Mouse (Mus musculus) forebrain, embryonic 10.5 days (tissue): ENCODE measurements at regions not wholly inside any gene's neighbourhood (a gene's known extent, or its start where the extent isn't known, plus 50 kb on each side); places are given as distances from the start of the nearest gene placed in this dataset.
A peak's percentile ranks its signal among the peaks of the same experiment; 100 is the strongest.

Experiments
- DNase-seq: peaks from one replicate; pipeline ENCODE4 v3.0.0-alpha.2; 2017; ENCODE audit warnings: low spot score; ENCODE audit errors: extremely low spot score
- H3K27ac ChIP-seq: fragments of 300-500 bp; sonication (generic); 2 replicates; pipeline ENCODE4 v1.5.1; 2016; ENCODE audit warnings: mild to moderate bottlenecking
- H3K27me3 ChIP-seq: fragments of 300-500 bp; sonication (generic); 2 replicates; pipeline ENCODE4 v1.6.1; 2016; ENCODE audit warnings: mild to moderate bottlenecking; ENCODE audit not compliant: poor library complexity, severe bottlenecking
- H3K36me3 ChIP-seq: fragments of 300-500 bp; sonication (generic); replicated peaks from 2 replicates; pipeline ENCODE4 v1.6.1; 2016; ENCODE audit warnings: mild to moderate bottlenecking, moderate library complexity
- H3K4me1 ChIP-seq: fragments of 300-500 bp; sonication (generic); 2 replicates; pipeline ENCODE4 v1.6.1; 2016
- H3K4me3 ChIP-seq: fragments of 300-500 bp; sonication (generic); 2 replicates; pipeline ENCODE4 v1.5.1; 2016; ENCODE audit warnings: mild to moderate bottlenecking, moderate library complexity
- H3K9me3 ChIP-seq: fragments of 300-500 bp; sonication (generic); 2 replicates; pipeline ENCODE4 v1.6.1; 2016; ENCODE audit warnings: mild to moderate bottlenecking, moderate library complexity
- WGBS: fragments of 180-500 bp; shearing (Covaris S2); methylation state at CpG from one replicate; pipeline ENCODE4 v1.1.7; 2016; 5-methylcytosine and 5-hydroxymethylcytosine counted together

GRCm38 (mm10) chr7:70823020-70823419 is 456.5 kb upstream of the Nr2f2 start:
- peaks cover 14% of the 10 kb centered on the region for H3K4me1 ChIP-seq
- H3K27me3 ChIP-seq: 0 out of 2 replicates have a peak, but pooled peaks cover 7% of the 10 kb centered on the region
- no peaks in the 10 kb centered on the region for H3K36me3 ChIP-seq
- WGBS: 62% methylated on average over 11 of the region's 11 CpGs
- H3K27ac ChIP-seq: no peak overlapping the region
- DNase-seq: no peak
- no peak overlapping the region for H3K4me3 ChIP-seq
- no peaks in the 10 kb centered on the region for H3K9me3 ChIP-seq

- peaks cover 11% of the 10 kb centered on the region; the same call in 1 of the 2 replicates for H3K27me3 ChIP-seq
- H3K27ac ChIP-seq: 0 out of 2 replicates have a peak overlapping the region, but pooled peaks have one; percentile 20
- no peaks in the 10 kb centered on the region for H3K9me3 ChIP-seq
- 69% methylated on average over 9 of the region's 9 CpGs for WGBS
- H3K4me1 ChIP-seq: peaks cover 14% of the 10 kb centered on the region
- DNase-seq: no peak
- no peak overlapping the region for H3K4me3 ChIP-seq
- no peaks in the 10 kb centered on the region for H3K36me3 ChIP-seq
Observed at GRCm38 (mm10) chr7:70822310-70822821, 455.8 kb upstream of the Nr2f2 start.

- peaks cover 12% of the 10 kb centered on the region; the same call in 1 of the 2 replicates for H3K27me3 ChIP-seq
- no peaks in the 10 kb centered on the region for H3K36me3 ChIP-seq
- H3K4me3 ChIP-seq: no peak overlapping the region
- 0 out of 2 replicates have a peak overlapping the region, but pooled peaks have one; percentile 20 for H3K27ac ChIP-seq
- DNase-seq: no peak
- 80% methylated on average over 4 of the region's 4 CpGs for WGBS
- H3K4me1 ChIP-seq: peaks cover 14% of the 10 kb centered on the region
- no peaks in the 10 kb centered on the region for H3K9me3 ChIP-seq
Observed at GRCm38 (mm10) chr7:70821861-70822260, 455.3 kb upstream of the Nr2f2 start.

GRCm38 (mm10) chr7:70817347-70817913 is 450.9 kb upstream of the Nr2f2 start:
- H3K9me3 ChIP-seq: no peaks in the 10 kb centered on the region
- no peak overlapping the region for H3K27ac ChIP-seq
- 87% methylated on average over 6 of the region's 6 CpGs for WGBS
- no peaks in the 10 kb centered on the region for H3K36me3 ChIP-seq
- peaks cover 24% of the 10 kb centered on the region for H3K4me1 ChIP-seq
- H3K27me3 ChIP-seq: peaks cover 18% of the 10 kb centered on the region; the same call in 1 of the 2 replicates
- DNase-seq: no peak
- H3K4me3 ChIP-seq: no peak overlapping the region

GRCm38 (mm10) chr7:70814391-70814790 is 447.9 kb upstream of the Nr2f2 start:
- Histone ChIP-seq H3K36me3 (no peaks in the 10 kb centered on the region), H3K4me3 (no peak overlapping the region), H3K9me3 (no peaks in the 10 kb centered on the region), H3K27ac (no peak overlapping the region), H3K27me3 (peaks cover 19% of the 10 kb centered on the region), H3K4me1 (peaks cover 18% of the 10 kb centered on the region)
- DNase-seq: no peak
- WGBS: 67% methylated on average over 3 of the region's 3 CpGs

GRCm38 (mm10) chr7:70813101-70813500 is 446.6 kb upstream of the Nr2f2 start:
- Histone ChIP-seq H3K4me3 (no peak overlapping the region), H3K27ac (peak overlapping the region; percentile 20), H3K4me1 (peaks cover 18% of the 10 kb centered on the region), H3K9me3 (no peaks in the 10 kb centered on the region), H3K27me3 (peaks cover 19% of the 10 kb centered on the region), H3K36me3 (no peaks in the 10 kb centered on the region)
- DNase-seq: no peak
- WGBS: 51% methylated on average over 5 of the region's 5 CpGs

- H3K9me3 ChIP-seq: no peaks in the 10 kb centered on the region
- no peak overlapping the region for H3K27ac ChIP-seq
- no peak for DNase-seq
- H3K4me3 ChIP-seq: no peak overlapping the region
- peaks cover 18% of the 10 kb centered on the region for H3K4me1 ChIP-seq
- H3K27me3 ChIP-seq: peaks cover 7% of the 10 kb centered on the region; the same call in 1 of the 2 replicates
- 91% methylated on average over 18 of the region's 18 CpGs for WGBS
- no peaks in the 10 kb centered on the region for H3K36me3 ChIP-seq
Observed at GRCm38 (mm10) chr7:70810411-70811090, 444.0 kb upstream of the Nr2f2 start.

GRCm38 (mm10) chr7:70804281-70804680 is 437.7 kb upstream of the Nr2f2 start:
- WGBS: 91% methylated on average over 1 of the region's 1 CpGs
- Histone ChIP-seq H3K27me3 (peaks cover 15% of the 10 kb centered on the region; the same call in 1 of the 2 replicates), H3K4me1 (0 out of 2 replicates have a peak, but pooled peaks cover 5% of the 10 kb centered on the region), H3K9me3 (no peaks in the 10 kb centered on the region), H3K4me3 (no peak overlapping the region), H3K27ac (no peak overlapping the region), H3K36me3 (no peaks in the 10 kb centered on the region)
- DNase-seq: no peak

GRCm38 (mm10) chr7:70799976-70800375 is 433.4 kb upstream of the Nr2f2 start:
- DNase-seq: no peak
- Histone ChIP-seq H3K9me3 (no peaks in the 10 kb centered on the region), H3K36me3 (no peaks in the 10 kb centered on the region), H3K4me1 (0 out of 2 replicates have a peak, but pooled peaks cover 5% of the 10 kb centered on the region), H3K27ac (no peak overlapping the region), H3K27me3 (peaks cover 55% of the 10 kb centered on the region), H3K4me3 (no peak overlapping the region)
- 71% methylated on average over 1 of the region's 1 CpGs for WGBS

GRCm38 (mm10) chr7:70799031-70799766 is 432.7 kb upstream of the Nr2f2 start:
- WGBS: 88% methylated on average over 6 of the region's 6 CpGs
- DNase-seq: no peak
- H3K9me3 ChIP-seq: no peaks in the 10 kb centered on the region
- no peak overlapping the region for H3K4me3 ChIP-seq
- no peaks in the 10 kb centered on the region for H3K4me1 ChIP-seq
- H3K27ac ChIP-seq: no peak overlapping the region
- no peaks in the 10 kb centered on the region for H3K36me3 ChIP-seq
- peaks cover 63% of the 10 kb centered on the region for H3K27me3 ChIP-seq

- no peaks in the 10 kb centered on the region for H3K9me3 ChIP-seq
- H3K27me3 ChIP-seq: peaks cover 87% of the 10 kb centered on the region
- no peaks in the 10 kb centered on the region for H3K36me3 ChIP-seq
- no peak overlapping the region for H3K4me3 ChIP-seq
- no peak overlapping the region for H3K27ac ChIP-seq
- 58% methylated on average over 12 of the region's 12 CpGs for WGBS
- H3K4me1 ChIP-seq: no peaks in the 10 kb centered on the region
- DNase-seq: no peak
Observed at GRCm38 (mm10) chr7:70796038-70796760, 429.7 kb upstream of the Nr2f2 start.
